Mouse (Mus musculus) cortical plate, adult 2 months (tissue): ENCODE measurements around the gene Ric3. TPM values are rescaled to one million over a fixed set of nuclear protein-coding genes. Genes with fewer than 3 reads are reported as not detected.
"Not testable (repeated sequence)": the region's sequence is repeated elsewhere in the genome, so short reads cannot be mapped to it uniquely, and the experiment has no call there.

Experiments used
- H3K27ac ChIP-seq: fragments of 200-500 bp; 2 replicates; pipeline ENCODE4 v1.5.1; 2012; ENCODE audit warnings: low read length, control low read depth, inconsistent platforms; ENCODE audit not compliant: insufficient read depth
- H3K4me1 ChIP-seq: fragments of 200-500 bp; 2 replicates; pipeline ENCODE4 v1.6.1; 2011; ENCODE audit warnings: low read length; ENCODE audit not compliant: control insufficient read depth, insufficient read depth
- H3K4me3 ChIP-seq: fragments of 200-500 bp; 2 replicates; pipeline ENCODE4 v1.5.1; 2011; ENCODE audit warnings: mild to moderate bottlenecking, low read length, control low read depth; ENCODE audit not compliant: insufficient read depth
- CTCF ChIP-seq: fragments of 200-500 bp; IDR thresholded peaks from 2 replicates; pipeline ENCODE4 v1.5.1; 2011; ENCODE audit warnings: mild to moderate bottlenecking, control low read depth, low read length; ENCODE audit not compliant: insufficient read depth; ENCODE audit errors: extremely low read depth
- POLR2A ChIP-seq: fragments of 200-500 bp; IDR thresholded peaks from 2 replicates; pipeline ENCODE4 v1.6.1; 2011; ENCODE audit warnings: mild to moderate bottlenecking, low read length, control low read depth; ENCODE audit not compliant: insufficient read depth; ENCODE audit errors: extremely low read depth
- polyA plus RNA-seq: library from polyadenylated mRNA; depleted of rRNA; stranded (reverse); fragments of >200 nt; gene quantifications from 2 replicates; pipeline ENCODE4 v1.2.3, GENCODE M21; 2012

Ric3 gene
- polyA plus RNA-seq, 1 experiment, result 42.7 TPM

- Histone ChIP-seq H3K4me1 (no peaks in the 10 kb centered on the region), H3K27ac (no peak overlapping the region), H3K4me3 (no peak overlapping the region)
- no peak for TF ChIP-seq POLR2A
- TF ChIP-seq CTCF, result peak; percentile 84
Observed at GRCm38 (mm10) chr7:109098145-109099018, 15.3 kb upstream of the Ric3 start.

GRCm38 (mm10) chr7:109097203-109097602 is 14.1 kb upstream of the Ric3 start:
- H3K4me1 ChIP-seq, result no peaks in the 10 kb centered on the region
- H3K27ac ChIP-seq, result no peak overlapping the region
- no peak overlapping the region for H3K4me3 ChIP-seq
- TF ChIP-seq POLR2A (no peak), CTCF (no peak)

GRCm38 (mm10) chr7:109096618-109097017 is 13.5 kb upstream of the Ric3 start:
- Histone ChIP-seq H3K27ac (no peak overlapping the region), H3K4me1 (no peaks in the 10 kb centered on the region), H3K4me3 (no peak overlapping the region)
- TF ChIP-seq POLR2A, result no peak
- no peak for TF ChIP-seq CTCF

GRCm38 (mm10) chr7:109094294-109094693 is 11.2 kb upstream of the Ric3 start:
- H3K4me1 ChIP-seq, result no peaks in the 10 kb centered on the region
- H3K27ac ChIP-seq, result no peak overlapping the region
- H3K4me3 ChIP-seq, result no peak overlapping the region
- TF ChIP-seq CTCF (no peak), POLR2A (no peak)

- H3K4me1 ChIP-seq, H3K4me3 ChIP-seq, H3K27ac ChIP-seq: not testable (repeated sequence)
Observed at GRCm38 (mm10) chr7:109091316-109091715, 8.2 kb upstream of the Ric3 start.

GRCm38 (mm10) chr7:109086946-109087345 is 3.8 kb upstream of the Ric3 start:
- no peak overlapping the region for H3K4me3 ChIP-seq
- no peak overlapping the region for H3K27ac ChIP-seq
- H3K4me1 ChIP-seq, result no peaks in the 10 kb centered on the region
- TF ChIP-seq POLR2A, result no peak
- TF ChIP-seq CTCF, result no peak

- no peak overlapping the region; the same call in 1 of the 2 replicates for H3K4me3 ChIP-seq
- TF ChIP-seq POLR2A, result no peak
- TF ChIP-seq CTCF, result no peak
- peaks cover 2% of the 10 kb centered on the region; the same call in 1 of the 2 replicates for H3K4me1 ChIP-seq
- H3K27ac ChIP-seq, result no peak overlapping the region
Observed at GRCm38 (mm10) chr7:109083813-109084184, 668 bp upstream of the Ric3 start.

- TF ChIP-seq POLR2A, result no peak
- no peak for TF ChIP-seq CTCF
- no peak overlapping the region for H3K27ac ChIP-seq
- H3K4me3 ChIP-seq, result peak overlapping the region; percentile 36
- H3K4me1 ChIP-seq, result peaks cover 2% of the 10 kb centered on the region; the same call in 1 of the 2 replicates
Observed at GRCm38 (mm10) chr7:109082269-109083112, 640 bp downstream of the Ric3 start.

GRCm38 (mm10) chr7:109072326-109072725 is 10.8 kb downstream of the Ric3 start:
- Histone ChIP-seq H3K4me1 (peaks cover 4% of the 10 kb centered on the region), H3K27ac (no peak overlapping the region), H3K4me3 (no peak overlapping the region)
- TF ChIP-seq CTCF, result no peak
- no peak for TF ChIP-seq POLR2A

- no peak overlapping the region for H3K4me3 ChIP-seq
- no peaks in the 10 kb centered on the region; the same call in 1 of the 2 replicates for H3K4me1 ChIP-seq
- TF ChIP-seq CTCF (no peak), POLR2A (no peak)
- H3K27ac ChIP-seq, result no peak overlapping the region
Observed at GRCm38 (mm10) chr7:109069641-109070040, 13.5 kb downstream of the Ric3 start.
